Mouse (Mus musculus): Measurements from ENCODE around the gene Mob3a. TPM values are rescaled to one million over a fixed set of nuclear protein-coding genes. Genes with fewer than 3 reads are reported as not detected.

Mob3a gene
- polyA plus RNA-seq, 1 experiment from 2014 or later, result 61.4 TPM

DNA sequence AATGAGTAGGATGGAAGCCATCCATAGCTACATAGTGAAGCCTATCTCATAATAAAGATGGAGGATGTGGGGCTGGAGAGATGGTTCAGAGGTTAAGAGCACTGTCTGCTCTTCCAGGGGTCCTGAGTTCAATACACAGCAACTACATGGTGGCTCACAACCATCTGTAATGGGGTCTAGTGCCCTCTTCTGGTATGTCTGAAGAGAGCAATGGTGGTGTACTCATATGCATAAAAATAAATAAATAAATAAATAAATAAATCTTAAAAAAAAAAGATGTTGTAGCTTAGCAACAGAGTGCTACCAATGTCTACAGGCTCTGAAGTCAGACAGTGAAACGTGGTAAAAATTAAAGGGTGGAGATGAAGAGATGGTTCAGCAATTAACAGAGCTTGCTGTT, 36.9 kb upstream of the Mob3a start:
- no peaks in the 10 kb centered on the region for H3K9me3 ChIP-seq (replicated peaks; ENCODE audit: control insufficient read depth, low read length, poor library complexity, severe bottlenecking)
- no peaks in the 10 kb centered on the region for H3K27me3 ChIP-seq (ENCODE audit: control insufficient read depth, insufficient read depth, low read depth, low read length)
- no peak overlapping the region for H3K4me3 ChIP-seq (ENCODE audit: low read depth, low read length)
- H3K4me2 ChIP-seq (ENCODE audit: low read length), result no peak overlapping the region
- no peak overlapping the region for H3K9ac ChIP-seq (ENCODE audit: low read depth, low read length)
- no peak overlapping the region for H3K27ac ChIP-seq (ENCODE audit: low read length)
- WGBS, result 59% methylated on average over 1 of the region's 1 CpGs
- H3K4me1 ChIP-seq (ENCODE audit: control insufficient read depth, insufficient read depth, low read length), result peaks cover 30% of the 10 kb centered on the region
- ATAC-seq, result no peak
- no peaks in the 10 kb centered on the region; the same call in 1 of the 2 replicates for H3K36me3 ChIP-seq (ENCODE audit: control insufficient read depth, insufficient read depth, low read length)

DNA sequence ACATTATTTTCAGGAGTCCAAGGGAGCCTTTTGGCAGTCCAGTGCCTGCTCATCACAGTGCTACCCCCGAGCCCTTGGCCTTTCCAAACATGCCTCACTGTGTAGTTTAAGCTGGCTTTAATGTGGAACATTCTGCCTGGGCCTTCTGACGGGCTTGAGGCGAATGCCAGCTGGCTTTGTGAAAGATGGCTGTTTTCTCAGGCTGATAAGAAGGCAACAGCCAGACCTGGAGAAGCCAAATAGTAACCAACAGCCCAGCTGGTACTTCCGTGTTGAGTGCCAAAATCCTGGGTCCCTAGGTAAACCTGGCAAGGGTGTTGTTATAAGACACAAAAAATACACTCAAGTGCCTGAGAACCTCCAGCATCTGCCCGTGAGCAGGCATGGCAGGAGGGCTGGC, 35.0 kb upstream of the Mob3a start:
- peaks cover 26% of the 10 kb centered on the region for H3K4me1 ChIP-seq (ENCODE audit: control insufficient read depth, insufficient read depth, low read length)
- no peak overlapping the region for H3K4me3 ChIP-seq (ENCODE audit: low read depth, low read length)
- H3K9ac ChIP-seq (ENCODE audit: low read depth, low read length), result no peak overlapping the region
- WGBS, result 75% methylated on average over 5 of the region's 5 CpGs
- H3K9me3 ChIP-seq (replicated peaks; ENCODE audit: control insufficient read depth, low read length, poor library complexity, severe bottlenecking), result no peaks in the 10 kb centered on the region
- no peak overlapping the region for H3K4me2 ChIP-seq (ENCODE audit: low read length)
- no peak for ATAC-seq
- H3K27ac ChIP-seq (ENCODE audit: low read length), result 0 out of 2 replicates have a peak overlapping the region, but pooled peaks have one; percentile 18
- no peaks in the 10 kb centered on the region for H3K27me3 ChIP-seq (ENCODE audit: control insufficient read depth, insufficient read depth, low read depth, low read length)
- H3K36me3 ChIP-seq (ENCODE audit: control insufficient read depth, insufficient read depth, low read length), result peaks cover 3% of the 10 kb centered on the region

- H3K4me3 ChIP-seq (ENCODE audit: low read depth, low read length), result no peak overlapping the region
- H3K4me2 ChIP-seq (ENCODE audit: low read length), result no peak overlapping the region
- no peak overlapping the region for H3K27ac ChIP-seq (ENCODE audit: low read length)
- no peak for ATAC-seq
- 95% methylated on average over 6 of the region's 6 CpGs for WGBS
- H3K36me3 ChIP-seq (ENCODE audit: control insufficient read depth, insufficient read depth, low read length), result peaks cover 25% of the 10 kb centered on the region
- no peak overlapping the region for H3K9ac ChIP-seq (ENCODE audit: low read depth, low read length)
- H3K27me3 ChIP-seq (ENCODE audit: control insufficient read depth, insufficient read depth, low read depth, low read length), result no peaks in the 10 kb centered on the region
- H3K4me1 ChIP-seq (ENCODE audit: control insufficient read depth, insufficient read depth, low read length), result peaks cover 2% of the 10 kb centered on the region
- no peaks in the 10 kb centered on the region for H3K9me3 ChIP-seq (replicated peaks; ENCODE audit: control insufficient read depth, low read length, poor library complexity, severe bottlenecking)
Observed at GRCm38 (mm10) chr10:80732611-80733101, 30.9 kb upstream of the Mob3a start.

DNA sequence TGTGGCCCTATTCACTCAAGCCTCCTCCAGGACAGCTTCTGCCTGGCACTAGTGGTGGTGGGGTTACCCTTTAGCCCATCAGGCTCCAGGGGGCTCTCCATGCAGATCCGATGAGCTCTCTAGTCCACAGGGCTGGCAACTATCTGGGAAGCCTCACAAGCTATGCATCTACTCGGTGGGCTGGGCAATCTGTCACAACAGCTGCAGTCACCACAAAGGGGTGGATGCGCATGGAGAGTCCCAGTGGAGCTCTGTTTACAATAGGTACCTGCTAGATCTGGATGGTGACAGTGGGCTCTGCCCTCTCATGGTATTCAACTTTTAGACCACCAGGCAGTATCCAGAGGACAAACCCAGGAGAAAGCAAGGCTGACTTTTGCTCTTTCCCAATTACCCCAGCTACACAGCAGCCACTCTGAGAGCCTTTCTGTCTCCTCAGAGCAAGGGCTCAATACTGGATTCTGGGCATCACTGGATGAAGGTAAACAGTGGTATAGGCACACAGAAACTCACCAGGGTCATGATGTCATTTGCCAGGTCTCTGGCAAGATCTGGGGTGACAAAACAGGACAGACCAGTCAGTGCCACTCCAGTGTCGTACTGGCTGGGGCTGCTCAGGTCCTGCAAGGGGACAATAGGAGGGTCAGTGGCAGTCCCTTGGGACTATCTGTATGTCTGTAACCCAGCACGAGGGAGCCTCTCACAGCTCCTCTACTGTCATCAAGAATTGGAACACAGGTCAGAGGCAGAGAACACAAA, 25.8 kb upstream of the Mob3a start:
- H3K4me1 ChIP-seq (ENCODE audit: control insufficient read depth, insufficient read depth, low read length), result no peaks in the 10 kb centered on the region
- no peak overlapping the region for H3K9ac ChIP-seq (ENCODE audit: low read depth, low read length)
- peaks cover 62% of the 10 kb centered on the region for H3K36me3 ChIP-seq (ENCODE audit: control insufficient read depth, insufficient read depth, low read length)
- no peak overlapping the region for H3K27ac ChIP-seq (ENCODE audit: low read length)
- no peaks in the 10 kb centered on the region for H3K9me3 ChIP-seq (replicated peaks; ENCODE audit: control insufficient read depth, low read length, poor library complexity, severe bottlenecking)
- no peak overlapping the region for H3K4me3 ChIP-seq (ENCODE audit: low read depth, low read length)
- ATAC-seq, result no peak
- H3K27me3 ChIP-seq (ENCODE audit: control insufficient read depth, insufficient read depth, low read depth, low read length), result no peaks in the 10 kb centered on the region
- WGBS, result 82% methylated on average over 5 of the region's 5 CpGs
- no peak overlapping the region for H3K4me2 ChIP-seq (ENCODE audit: low read length)

DNA sequence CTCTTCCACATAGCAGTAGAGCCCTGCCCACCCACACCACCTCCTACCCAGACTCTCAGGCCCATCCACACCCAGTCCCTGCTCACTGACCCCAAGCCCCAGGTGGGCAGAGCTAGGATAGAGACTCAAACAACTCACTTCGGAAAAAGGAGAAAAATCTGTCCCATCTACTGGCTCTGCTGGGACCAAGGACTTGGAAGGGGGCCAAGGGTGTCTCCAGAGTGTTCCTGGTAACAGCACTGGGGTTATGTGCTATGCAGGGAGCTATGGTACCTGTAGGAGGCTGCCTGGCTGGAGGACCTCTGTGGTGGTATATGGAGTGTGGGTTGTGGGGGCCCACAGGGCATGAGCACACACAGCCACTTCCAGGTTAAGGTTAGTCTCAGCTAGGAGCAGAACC, 15.5 kb upstream of the Mob3a start:
- no peaks in the 10 kb centered on the region for H3K27me3 ChIP-seq (ENCODE audit: control insufficient read depth, insufficient read depth, low read depth, low read length)
- H3K9me3 ChIP-seq (replicated peaks; ENCODE audit: control insufficient read depth, low read length, poor library complexity, severe bottlenecking), result no peaks in the 10 kb centered on the region
- H3K4me1 ChIP-seq (ENCODE audit: control insufficient read depth, insufficient read depth, low read length), result no peaks in the 10 kb centered on the region
- H3K4me2 ChIP-seq (ENCODE audit: low read length), result no peak overlapping the region
- ATAC-seq, result no peak
- 85% methylated on average over 1 of the region's 1 CpGs for WGBS
- H3K9ac ChIP-seq (ENCODE audit: low read depth, low read length), result no peak overlapping the region
- H3K4me3 ChIP-seq (ENCODE audit: low read depth, low read length), result no peak overlapping the region
- no peak overlapping the region for H3K27ac ChIP-seq (ENCODE audit: low read length)
- peaks cover 79% of the 10 kb centered on the region for H3K36me3 ChIP-seq (ENCODE audit: control insufficient read depth, insufficient read depth, low read length)

GRCm38 (mm10) chr10:80710834-80711233, 9.1 kb upstream of the Mob3a start:
- no peak overlapping the region for H3K27ac ChIP-seq (ENCODE audit: low read length)
- H3K4me1 ChIP-seq (ENCODE audit: control insufficient read depth, insufficient read depth, low read length), result no peaks in the 10 kb centered on the region
- H3K36me3 ChIP-seq (ENCODE audit: control insufficient read depth, insufficient read depth, low read length), result peaks cover 77% of the 10 kb centered on the region
- H3K27me3 ChIP-seq (ENCODE audit: control insufficient read depth, insufficient read depth, low read depth, low read length), result no peaks in the 10 kb centered on the region
- WGBS, result 84% methylated on average over 3 of the region's 3 CpGs
- no peak overlapping the region for H3K4me2 ChIP-seq (ENCODE audit: low read length)
- no peak overlapping the region for H3K4me3 ChIP-seq (ENCODE audit: low read depth, low read length)
- no peak overlapping the region for H3K9ac ChIP-seq (ENCODE audit: low read depth, low read length)
- H3K9me3 ChIP-seq (replicated peaks; ENCODE audit: control insufficient read depth, low read length, poor library complexity, severe bottlenecking), result no peaks in the 10 kb centered on the region
- ATAC-seq, result no peak

DNA sequence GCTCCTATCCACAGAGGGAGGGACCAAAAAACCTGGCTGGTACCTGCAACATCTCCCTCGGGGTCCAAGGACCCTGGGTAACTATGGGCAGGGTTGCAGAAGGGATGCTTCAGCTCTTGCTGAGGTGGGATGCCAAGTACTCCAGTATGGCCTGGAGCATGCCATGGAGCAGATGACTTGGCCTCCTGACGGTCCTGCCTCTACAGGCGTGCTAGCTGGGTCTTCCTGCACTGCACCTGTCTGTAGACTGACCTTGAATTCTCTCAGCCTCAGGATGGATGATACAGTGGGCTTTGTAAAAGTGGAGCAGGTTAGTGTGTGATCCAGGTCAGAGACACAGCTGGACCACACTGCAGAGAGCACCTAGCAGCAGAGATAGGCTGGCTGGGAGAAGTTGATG, 3.7 kb upstream of the Mob3a start:
- WGBS, result 85% methylated on average over 3 of the region's 3 CpGs
- H3K9ac ChIP-seq (ENCODE audit: low read depth, low read length), result no peak overlapping the region
- H3K4me2 ChIP-seq (ENCODE audit: low read length), result no peak overlapping the region
- H3K27me3 ChIP-seq (ENCODE audit: control insufficient read depth, insufficient read depth, low read depth, low read length), result no peaks in the 10 kb centered on the region
- H3K4me1 ChIP-seq (ENCODE audit: control insufficient read depth, insufficient read depth, low read length), result peaks cover 21% of the 10 kb centered on the region
- no peak overlapping the region for H3K4me3 ChIP-seq (ENCODE audit: low read depth, low read length)
- no peak for ATAC-seq
- peaks cover 36% of the 10 kb centered on the region for H3K36me3 ChIP-seq (ENCODE audit: control insufficient read depth, insufficient read depth, low read length)
- H3K9me3 ChIP-seq (replicated peaks; ENCODE audit: control insufficient read depth, low read length, poor library complexity, severe bottlenecking), result no peaks in the 10 kb centered on the region
- H3K27ac ChIP-seq (ENCODE audit: low read length), result no peak overlapping the region

- Histone ChIP-seq H3K27ac (ENCODE audit: low read length) (no peak overlapping the region), H3K27me3 (ENCODE audit: control insufficient read depth, insufficient read depth, low read depth, low read length) (no peaks in the 10 kb centered on the region), H3K4me2 (ENCODE audit: low read length) (no peak overlapping the region), H3K9ac (ENCODE audit: low read depth, low read length) (no peak overlapping the region), H3K4me1 (ENCODE audit: control insufficient read depth, insufficient read depth, low read length) (peaks cover 25% of the 10 kb centered on the region), H3K4me3 (ENCODE audit: low read depth, low read length) (no peak overlapping the region), H3K36me3 (ENCODE audit: control insufficient read depth, insufficient read depth, low read length) (peaks cover 32% of the 10 kb centered on the region), H3K9me3 (replicated peaks; ENCODE audit: control insufficient read depth, low read length, poor library complexity, severe bottlenecking) (no peaks in the 10 kb centered on the region)
- no peak for ATAC-seq
- 73% methylated on average over 3 of the region's 3 CpGs for WGBS
Observed at GRCm38 (mm10) chr10:80705033-80705432, 3.3 kb upstream of the Mob3a start.

GRCm38 (mm10) chr10:80704418-80704817, 2.6 kb upstream of the Mob3a start:
- no peak for ATAC-seq
- Histone ChIP-seq H3K4me1 (ENCODE audit: control insufficient read depth, insufficient read depth, low read length) (peaks cover 29% of the 10 kb centered on the region), H3K9me3 (replicated peaks; ENCODE audit: control insufficient read depth, low read length, poor library complexity, severe bottlenecking) (no peaks in the 10 kb centered on the region), H3K27me3 (ENCODE audit: control insufficient read depth, insufficient read depth, low read depth, low read length) (no peaks in the 10 kb centered on the region), H3K4me3 (ENCODE audit: low read depth, low read length) (no peak overlapping the region), H3K9ac (ENCODE audit: low read depth, low read length) (no peak overlapping the region), H3K4me2 (ENCODE audit: low read length) (no peak overlapping the region), H3K27ac (ENCODE audit: low read length) (no peak overlapping the region), H3K36me3 (ENCODE audit: control insufficient read depth, insufficient read depth, low read length) (peaks cover 26% of the 10 kb centered on the region)
- WGBS, result 89% methylated on average over 5 of the region's 5 CpGs
